In genomic region chr11:99609126-99609525, GRCm38 (mm10) we compare ENCODE assay signal across 17 mouse cellular contexts. TPM values are rescaled to one million over a fixed set of nuclear protein-coding genes. Genes with fewer than 3 reads are reported as not detected.
DNase-seq lines count a peak whose midpoint lies in the region.
"Had no signal": no experiment of that assay in that cellular context is flagged by ENCODE, and none has a peak within 500 bp of the region (broad histone marks: within the 10 kb centered on the region; RNA-seq: fewer than 3 reads in every experiment).

No protein-coding gene starts in this region.

- peak; percentile 49 to 50 for DNase-seq in right cerebral cortex, adult 2 months (ENCODE audit: low spot score in 2 of 2)
- no peak for DNase-seq in right cerebral cortex, postnatal 4 days
- peak; percentile 46 to 61 for DNase-seq in frontal cortex, adult 2 months (ENCODE audit: extremely low spot score in 1 of 2, low spot score in 1 of 2)
- peak; percentile 32 to 37 for DNase-seq in layer of hippocampus, postnatal 36 days
- DNase-seq in urinary bladder, postnatal 36 days (ENCODE audit: low spot score in 2 of 2), result no peak
- DNase-seq in liver, result no peak
- DNase-seq in thymus, postnatal 10 days (ENCODE audit: low spot score in 2 of 2), result no peak
- DNase-seq: gastrocnemius, postnatal 10 days; kidney, adult 9 months had no signal

RNA-seq across cellular contexts. Expression of gene Gm11937, which starts 0.9 kb away (rescaled TPM):
- polyA plus RNA-seq in frontal cortex, adult 2 months (2012; rRNA removed), result not detected in 2 replicates
- not detected for total RNA-seq in layer of hippocampus, postnatal 36 days (2021)
- total RNA-seq: gastrocnemius, postnatal 10 days; left cerebral cortex, adult 8-10 months; monocyte, adult 5-6 weeks had no signal
- polyA plus RNA-seq: embryonic facial prominence, embryonic 11.5 days; heart, embryonic 10.5 days; hindbrain, embryonic 12.5 days; liver, embryonic 15.5 days; neural tube, embryonic 15.5 days; stomach, postnatal 0 days had no signal

RNA-seq across cellular contexts. Expression of gene Krtap2-4, which starts 5.5 kb away (rescaled TPM):
- not detected in 2 replicates for polyA plus RNA-seq in frontal cortex, adult 2 months (2012; rRNA removed)
- total RNA-seq in layer of hippocampus, postnatal 36 days (2021), result not detected
- total RNA-seq: gastrocnemius, postnatal 10 days; left cerebral cortex, adult 8-10 months; monocyte, adult 5-6 weeks had no signal
- polyA plus RNA-seq: embryonic facial prominence, embryonic 11.5 days; heart, embryonic 10.5 days; hindbrain, embryonic 12.5 days; liver, embryonic 15.5 days; neural tube, embryonic 15.5 days; stomach, postnatal 0 days had no signal

RNA-seq across cellular contexts. Expression of gene Gm11938, which starts 6.0 kb away (rescaled TPM):
- polyA plus RNA-seq in frontal cortex, adult 2 months (2012; rRNA removed), result not detected in 2 replicates
- total RNA-seq in layer of hippocampus, postnatal 36 days (2021), result not detected
- total RNA-seq: gastrocnemius, postnatal 10 days; left cerebral cortex, adult 8-10 months; monocyte, adult 5-6 weeks had no signal
- polyA plus RNA-seq: embryonic facial prominence, embryonic 11.5 days; heart, embryonic 10.5 days; hindbrain, embryonic 12.5 days; liver, embryonic 15.5 days; neural tube, embryonic 15.5 days; stomach, postnatal 0 days had no signal

RNA-seq across cellular contexts. Expression of gene Gm11562, which starts 11.1 kb away (rescaled TPM):
- not detected in 2 replicates for polyA plus RNA-seq in frontal cortex, adult 2 months (2012; rRNA removed)
- total RNA-seq in layer of hippocampus, postnatal 36 days (2021), result not detected
- total RNA-seq: gastrocnemius, postnatal 10 days; left cerebral cortex, adult 8-10 months; monocyte, adult 5-6 weeks had no signal
- polyA plus RNA-seq: embryonic facial prominence, embryonic 11.5 days; heart, embryonic 10.5 days; hindbrain, embryonic 12.5 days; liver, embryonic 15.5 days; neural tube, embryonic 15.5 days; stomach, postnatal 0 days had no signal

RNA-seq across cellular contexts. Expression of gene Krtap9-3, which starts 11.2 kb away (rescaled TPM):
- polyA plus RNA-seq in frontal cortex, adult 2 months (2012; rRNA removed), result not detected in 2 replicates
- not detected for total RNA-seq in layer of hippocampus, postnatal 36 days (2021)
- total RNA-seq: gastrocnemius, postnatal 10 days; left cerebral cortex, adult 8-10 months; monocyte, adult 5-6 weeks had no signal
- polyA plus RNA-seq: embryonic facial prominence, embryonic 11.5 days; heart, embryonic 10.5 days; hindbrain, embryonic 12.5 days; liver, embryonic 15.5 days; neural tube, embryonic 15.5 days; stomach, postnatal 0 days had no signal

Comparison
In these comparisons a context has a peak if more than half of its experiments do, and no peak if none do; other contexts are left out.
1. DNase-seq: peak in right cerebral cortex, adult 2 months (2 of 2), frontal cortex, adult 2 months (2 of 2) and layer of hippocampus, postnatal 36 days (2 of 2); none in right cerebral cortex, postnatal 4 days (single experiment), urinary bladder, postnatal 36 days (0 of 2), liver (single experiment) and thymus, postnatal 10 days (0 of 2).